Mouse (Mus musculus) ovary, adult 18-20 months (tissue): ENCODE measurements around the gene Ikbip.

Experiments used
- DNase-seq: peaks from one replicate; pipeline ENCODE4 v3.0.0; 2022; ENCODE audit warnings: low spot score, mixed read lengths

The Ikbip gene

DNA sequence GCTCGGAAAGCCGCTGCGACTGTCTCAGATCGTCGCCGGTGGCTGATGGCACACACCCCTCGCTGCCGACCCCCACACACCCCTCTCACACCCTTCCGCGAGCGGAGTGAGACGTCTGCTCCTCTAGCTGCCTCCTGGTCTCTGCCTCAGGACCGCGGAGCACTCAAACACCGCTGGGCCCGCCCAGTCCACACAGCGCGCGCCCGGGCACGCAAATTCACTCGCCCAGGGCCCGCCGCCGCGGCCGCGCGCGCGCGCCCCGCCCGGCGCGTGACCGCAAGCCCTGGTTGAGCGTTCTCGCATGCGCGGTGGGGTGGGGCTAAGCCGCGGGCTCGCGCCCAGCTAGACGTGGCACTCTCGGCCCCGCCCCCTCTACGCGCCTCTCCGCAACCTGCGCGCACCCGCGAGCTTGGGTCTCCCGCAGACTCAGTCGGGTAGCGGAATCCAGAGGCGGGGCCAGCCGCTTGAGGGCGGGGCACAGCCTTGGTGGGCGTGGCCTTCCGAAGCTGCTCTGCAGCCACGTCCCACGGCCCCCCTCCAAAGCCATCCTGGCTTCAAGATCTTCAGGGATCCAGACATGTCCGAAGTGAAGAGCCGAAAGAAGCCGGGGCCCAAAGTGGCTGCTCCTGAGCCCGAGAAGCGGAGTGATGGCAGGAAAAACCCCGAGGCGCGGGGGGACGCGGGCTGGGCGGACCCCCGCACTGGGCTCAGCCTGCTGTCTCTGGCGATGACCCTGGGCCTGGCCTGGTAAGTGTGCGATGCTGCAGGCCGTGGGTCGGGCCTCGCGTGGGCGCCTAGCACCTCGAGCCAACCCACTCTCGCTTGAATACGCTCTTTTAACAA is at the start of gene Ikbip, which contains the start of gene Apaf1:
Gene Ikbip (plus strand): TSS at position 391 of the 843 bp plus-strand sequence.
Gene Apaf1 (minus strand): TSS at position 221 of the 843 bp plus-strand sequence.
- peak; percentile 99 for DNase-seq

GRCm38 (mm10) chr10:91033942-91034341 is 48.8 kb upstream of the Ikbip start:
- DNase-seq: no peak

DNA sequence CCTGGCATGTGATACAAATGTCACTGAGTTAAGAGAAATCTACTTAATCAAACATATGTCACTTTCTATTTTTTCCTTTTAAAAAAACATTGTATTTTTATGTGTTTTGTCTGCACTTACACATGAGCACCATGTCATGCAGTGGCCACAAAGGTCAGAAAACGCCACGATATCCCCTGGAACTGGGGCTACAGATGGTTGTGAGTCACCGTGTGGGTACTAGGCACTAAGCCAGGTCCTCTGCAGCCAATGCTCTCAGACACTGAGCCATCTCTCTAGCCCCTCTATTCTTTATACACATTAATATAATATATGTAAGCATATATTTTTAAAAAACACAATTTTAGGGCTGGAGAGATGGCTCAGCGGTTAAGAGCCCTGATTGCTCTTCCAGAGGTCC is 33.0 kb upstream of the Ikbip start:
- DNase-seq: no peak

- no peak for DNase-seq
Observed at GRCm38 (mm10) chr10:91051156-91051555, 31.6 kb upstream of the Ikbip start.

DNA sequence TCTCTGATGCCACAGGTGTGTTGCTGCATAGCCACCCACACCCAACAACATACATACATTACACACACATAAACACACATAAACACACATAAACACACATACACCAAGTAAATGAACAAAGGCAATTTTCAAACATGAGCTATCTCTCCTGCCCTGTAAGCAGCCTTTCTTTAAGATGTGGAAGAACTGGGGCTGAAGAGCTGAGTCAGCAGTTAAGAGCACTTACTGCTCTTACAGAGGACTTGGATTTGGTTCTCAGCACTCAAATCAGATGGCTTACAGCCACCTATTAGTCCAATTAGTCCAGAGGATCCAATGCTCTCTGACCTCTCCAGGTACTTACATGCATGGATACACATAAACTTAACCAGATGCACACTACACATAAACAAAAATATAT is 30.0 kb upstream of the Ikbip start:
- no peak for DNase-seq

- DNase-seq: no peak
Observed at GRCm38 (mm10) chr10:91060742-91061141, 22.0 kb upstream of the Ikbip start.

DNA sequence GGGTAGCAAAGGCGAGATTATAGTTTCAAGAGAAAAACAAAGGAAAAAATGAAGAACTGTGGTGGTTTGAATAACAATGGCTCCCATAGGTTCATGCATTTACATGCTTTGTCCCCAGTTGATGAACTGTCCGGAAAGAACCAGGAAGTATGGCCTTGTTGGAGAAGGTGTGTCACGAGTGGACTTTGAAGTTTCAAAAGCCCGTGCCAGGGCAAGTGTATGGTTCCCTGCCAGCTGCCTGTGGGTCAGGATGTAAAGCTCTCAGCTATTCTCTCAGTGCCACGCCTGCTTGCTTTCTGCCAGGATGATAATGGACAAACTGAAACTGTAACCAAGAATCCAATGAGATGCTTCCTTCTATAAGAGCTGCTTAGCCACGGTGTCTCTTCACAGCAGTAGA is 20.4 kb upstream of the Ikbip start:
- DNase-seq: no peak

DNA sequence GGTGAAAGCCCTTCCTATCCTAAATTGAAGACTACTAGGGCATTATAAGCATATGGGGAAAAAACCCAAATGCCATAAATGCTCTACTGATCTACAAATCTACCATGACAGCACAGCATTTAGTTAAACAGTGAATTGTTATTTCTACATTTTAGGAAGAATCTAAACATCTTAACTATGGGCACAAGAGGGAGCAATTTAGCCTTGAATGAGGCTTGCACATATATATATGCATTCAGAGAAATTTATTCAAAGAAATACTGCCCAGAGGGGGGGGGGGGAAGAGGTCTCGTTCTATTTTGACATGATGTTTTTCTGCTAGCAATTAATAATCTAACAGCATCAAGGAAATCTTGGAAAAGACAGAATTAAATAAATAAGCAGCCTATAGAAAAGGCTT is 11.0 kb upstream of the Ikbip start:
- DNase-seq: no peak

DNA sequence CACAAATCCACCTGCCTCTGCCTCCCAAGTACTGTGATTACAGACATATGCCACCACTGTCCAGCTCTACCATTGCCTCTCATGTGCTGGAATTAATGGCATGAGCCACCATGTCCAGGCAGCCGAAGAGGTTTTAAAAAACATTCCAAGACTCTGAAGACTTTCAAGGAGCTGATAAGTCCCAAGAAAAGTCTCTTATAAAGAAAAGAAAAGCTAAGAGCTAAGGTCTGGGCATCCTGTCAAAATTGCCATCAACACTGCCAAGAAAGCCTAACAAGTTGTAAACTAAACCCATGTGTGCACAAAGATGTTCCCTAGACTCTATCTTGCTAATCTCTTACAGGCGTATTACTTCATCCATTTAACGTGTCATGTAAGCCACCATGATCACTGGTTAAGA is 9.4 kb upstream of the Ikbip start:
- no peak for DNase-seq

DNA sequence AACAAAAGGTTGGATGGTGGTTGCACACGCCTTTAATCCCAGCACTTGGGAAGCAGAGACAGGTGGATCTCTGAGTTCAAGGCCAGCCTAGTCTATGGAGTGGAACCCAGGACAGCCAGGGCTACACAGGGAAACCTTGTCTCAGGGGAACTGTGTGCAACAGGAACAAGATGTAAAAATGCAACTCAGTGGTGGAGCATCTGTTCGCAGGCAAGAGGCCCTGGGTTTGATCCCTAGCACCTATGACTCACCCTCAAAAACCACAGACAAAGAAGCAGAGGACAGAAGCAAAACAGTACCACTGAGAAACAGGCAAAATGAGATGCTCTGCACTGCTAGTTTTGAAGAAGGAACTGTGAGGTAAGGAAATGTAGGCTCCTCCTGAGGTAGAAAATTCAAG is 6.1 kb upstream of the Ikbip start:
- DNase-seq: no peak

DNA sequence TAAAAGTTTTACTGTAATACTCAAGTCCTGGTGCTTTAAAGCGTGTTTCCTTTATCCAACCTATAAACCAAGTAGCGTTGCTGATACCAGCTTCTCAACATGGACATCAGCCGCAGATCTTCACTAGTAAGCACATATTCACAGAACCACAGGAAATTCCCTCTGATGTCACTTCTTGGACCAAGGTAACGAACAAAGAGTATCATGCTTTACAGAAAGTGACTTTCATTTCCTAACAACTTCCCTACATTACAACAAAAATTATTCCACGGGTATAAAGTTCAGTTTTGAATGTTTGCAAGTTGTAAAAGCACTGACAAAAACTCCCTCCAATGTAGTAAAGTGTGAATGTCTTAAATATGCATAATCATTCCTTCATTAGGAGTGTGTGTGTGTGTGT is 2.2 kb upstream of the Ikbip start:
- no peak for DNase-seq

- no peak for DNase-seq
Observed at GRCm38 (mm10) chr10:91081959-91082507, 707 bp upstream of the Ikbip start.

- DNase-seq: no peak
Observed at GRCm38 (mm10) chr10:91083393-91083927, 720 bp downstream of the Ikbip start.

DNA sequence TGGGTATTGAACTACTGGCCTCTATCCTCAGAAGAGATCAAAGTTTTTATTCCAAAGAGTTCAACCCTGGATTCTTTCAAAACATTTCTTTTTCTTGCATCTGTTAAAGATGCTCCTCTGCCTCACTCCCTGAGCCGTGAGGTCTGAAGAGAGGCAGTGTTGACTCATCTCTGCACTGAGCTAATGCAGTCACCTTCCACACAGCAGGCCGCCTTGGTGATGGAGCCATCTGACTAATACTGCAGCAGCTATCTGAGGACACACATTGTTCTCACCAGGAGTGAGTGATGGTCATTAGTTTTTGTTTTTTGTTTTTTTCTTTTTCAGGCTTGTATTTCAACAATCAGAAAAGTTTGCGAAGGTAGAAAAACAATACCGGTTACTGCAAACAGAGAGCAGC is 10.1 kb downstream of the Ikbip start:
- DNase-seq: no peak

- DNase-seq: no peak
Observed at GRCm38 (mm10) chr10:91094251-91095104, 11.7 kb downstream of the Ikbip start.

DNA sequence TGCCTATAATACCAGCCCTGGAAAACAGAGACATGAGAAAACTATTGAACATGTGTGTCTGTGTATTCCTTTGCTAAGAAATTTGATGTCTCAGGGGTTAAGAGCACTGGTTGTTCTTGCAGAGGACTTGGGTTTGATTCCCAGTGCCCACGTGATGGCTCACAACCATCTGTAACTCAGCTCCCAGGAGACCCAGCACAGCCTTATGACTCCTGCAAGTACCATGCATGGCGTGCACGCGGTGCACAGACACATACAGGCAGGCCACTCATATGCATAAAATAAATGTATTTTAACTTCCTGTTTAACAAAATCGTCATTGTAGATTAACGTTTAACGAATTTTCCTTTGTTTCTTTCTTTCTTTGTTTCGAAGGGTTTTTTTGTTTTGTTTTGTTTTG is 15.3 kb downstream of the Ikbip start:
- DNase-seq: no peak

GRCm38 (mm10) chr10:91100101-91100500 is 17.4 kb downstream of the Ikbip start:
- DNase-seq: no peak

GRCm38 (mm10) chr10:91101936-91102335 is 19.2 kb downstream of the Ikbip start:
- DNase-seq: no peak

GRCm38 (mm10) chr10:91102799-91103590 is 20.3 kb downstream of the Ikbip start:
- DNase-seq: no peak

GRCm38 (mm10) chr10:91105981-91106380 is 23.2 kb downstream of the Ikbip start:
- DNase-seq: no peak

DNA sequence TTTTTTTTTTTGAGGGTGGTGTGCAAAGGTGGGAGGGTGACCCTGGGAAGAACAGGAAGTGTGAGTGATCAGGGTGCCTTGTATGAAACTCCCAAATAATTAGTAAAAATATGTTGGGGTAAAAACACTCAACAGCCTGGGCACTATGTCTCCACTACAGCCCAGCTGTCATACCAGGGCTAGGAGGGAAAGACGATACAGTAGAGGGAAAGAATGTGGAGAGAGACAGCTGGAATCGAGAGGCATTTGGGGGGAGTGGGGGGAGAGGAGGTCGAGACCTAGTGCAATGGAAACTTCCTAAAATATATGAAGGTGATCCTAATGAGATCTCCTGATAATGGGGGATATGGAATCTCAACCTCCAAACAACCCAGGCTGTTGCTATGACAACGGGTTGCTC is 27.1 kb downstream of the Ikbip start:
- no peak for DNase-seq

DNA sequence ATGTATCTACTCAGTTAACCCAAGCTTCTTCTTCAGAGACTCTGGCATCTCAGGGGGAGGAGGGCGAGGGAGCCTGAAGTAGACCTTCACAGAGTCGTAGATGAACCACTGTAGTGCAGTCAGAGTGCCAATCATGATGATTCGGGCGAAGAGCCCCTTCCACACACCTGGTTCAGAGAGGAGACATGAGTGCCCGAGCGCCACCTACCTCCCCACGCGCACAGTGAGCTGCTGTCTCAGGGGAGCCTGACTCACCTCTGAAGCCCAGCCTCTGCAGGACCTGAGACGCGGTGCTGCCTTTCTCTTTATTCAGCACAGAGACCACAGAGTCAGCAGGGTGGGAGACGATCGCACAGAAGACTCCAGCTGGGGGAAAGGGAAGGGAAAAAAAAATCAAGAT is 34.2 kb downstream of the Ikbip start:
- no peak for DNase-seq
